Mouse (Mus musculus): Measurements from ENCODE around the gene Ptov1. TPM values are rescaled to one million over a fixed set of nuclear protein-coding genes. Genes with fewer than 3 reads are reported as not detected.

Ptov1 gene
- polyA plus RNA-seq, 1 experiment from 2014 or later, result 331 TPM

GRCm38 (mm10) chr7:44838073-44838472, 31.5 kb downstream of the Ptov1 start:
- 91% methylated on average over 6 of the region's 6 CpGs for WGBS
- Histone ChIP-seq H3K36me3 (ENCODE audit: control insufficient read depth, insufficient read depth, low read length) (0 out of 2 replicates have a peak, but pooled peaks cover 2% of the 10 kb centered on the region), H3K4me2 (replicated peaks; ENCODE audit: low read depth, low read length) (no peak overlapping the region), H3K9me3 (ENCODE audit: control insufficient read depth, low read length) (no peaks in the 10 kb centered on the region), H3K4me1 (replicated peaks; ENCODE audit: control insufficient read depth, insufficient read depth, low read length) (peaks cover 10% of the 10 kb centered on the region), H3K4me3 (ENCODE audit: low read depth, low read length) (no peak overlapping the region), H3K27ac (ENCODE audit: low read depth, low read length) (no peak overlapping the region), H3K27me3 (ENCODE audit: control insufficient read depth, insufficient read depth, low read length) (peaks cover 20% of the 10 kb centered on the region), H3K9ac (ENCODE audit: low read depth, low read length) (no peak overlapping the region)
- ATAC-seq (ENCODE audit: low FRiP score) (no peak), DNase-seq (ENCODE audit: low spot score) (no peak)

- Histone ChIP-seq H3K27ac (ENCODE audit: low read depth, low read length) (no peak overlapping the region), H3K9me3 (ENCODE audit: control insufficient read depth, low read length) (no peaks in the 10 kb centered on the region), H3K9ac (ENCODE audit: low read depth, low read length) (no peak overlapping the region), H3K4me3 (ENCODE audit: low read depth, low read length) (no peak overlapping the region), H3K27me3 (ENCODE audit: control insufficient read depth, insufficient read depth, low read length) (peaks cover 20% of the 10 kb centered on the region), H3K4me2 (replicated peaks; ENCODE audit: low read depth, low read length) (no peak overlapping the region), H3K36me3 (ENCODE audit: control insufficient read depth, insufficient read depth, low read length) (no peaks in the 10 kb centered on the region), H3K4me1 (replicated peaks; ENCODE audit: control insufficient read depth, insufficient read depth, low read length) (peaks cover 10% of the 10 kb centered on the region)
- WGBS, result 86% methylated on average over 9 of the region's 9 CpGs
- DNase-seq (ENCODE audit: low spot score) (no peak), ATAC-seq (ENCODE audit: low FRiP score) (no peak)
These were observed 33.0 kb downstream of the Ptov1 start for GRCm38 (mm10) chr7:44836423-44837053.

- DNase-seq (ENCODE audit: low spot score) (no peak), ATAC-seq (ENCODE audit: low FRiP score) (no peak)
- H3K9ac ChIP-seq (ENCODE audit: low read depth, low read length), result no peak overlapping the region
- peaks cover 20% of the 10 kb centered on the region for H3K27me3 ChIP-seq (ENCODE audit: control insufficient read depth, insufficient read depth, low read length)
- no peaks in the 10 kb centered on the region for H3K9me3 ChIP-seq (ENCODE audit: control insufficient read depth, low read length)
- 0 out of 2 replicates have a peak, but pooled peaks cover 2% of the 10 kb centered on the region for H3K36me3 ChIP-seq (ENCODE audit: control insufficient read depth, insufficient read depth, low read length)
- 51% methylated on average over 3 of the region's 3 CpGs for WGBS
- H3K4me2 ChIP-seq (replicated peaks; ENCODE audit: low read depth, low read length), result no peak overlapping the region
- no peak overlapping the region for H3K27ac ChIP-seq (ENCODE audit: low read depth, low read length)
- H3K4me3 ChIP-seq (ENCODE audit: low read depth, low read length), result no peak overlapping the region
- H3K4me1 ChIP-seq (replicated peaks; ENCODE audit: control insufficient read depth, insufficient read depth, low read length), result peaks cover 10% of the 10 kb centered on the region
These were observed 33.6 kb downstream of the Ptov1 start for GRCm38 (mm10) chr7:44836016-44836404.

- no peak overlapping the region for H3K4me3 ChIP-seq (ENCODE audit: low read depth, low read length)
- 87% methylated on average over 1 of the region's 1 CpGs for WGBS
These were observed 34.1 kb downstream of the Ptov1 start for GRCm38 (mm10) chr7:44835373-44836015.

GRCm38 (mm10) chr7:44832763-44833162, 36.8 kb downstream of the Ptov1 start:
- Histone ChIP-seq H3K4me3 (ENCODE audit: low read depth, low read length) (no peak overlapping the region), H3K4me2 (replicated peaks; ENCODE audit: low read depth, low read length) (no peak overlapping the region), H3K9me3 (ENCODE audit: control insufficient read depth, low read length) (no peaks in the 10 kb centered on the region), H3K36me3 (ENCODE audit: control insufficient read depth, insufficient read depth, low read length) (peaks cover 15% of the 10 kb centered on the region), H3K4me1 (replicated peaks; ENCODE audit: control insufficient read depth, insufficient read depth, low read length) (no peaks in the 10 kb centered on the region), H3K27ac (ENCODE audit: low read depth, low read length) (no peak overlapping the region), H3K27me3 (ENCODE audit: control insufficient read depth, insufficient read depth, low read length) (no peaks in the 10 kb centered on the region), H3K9ac (ENCODE audit: low read depth, low read length) (no peak overlapping the region)
- WGBS, result 78% methylated on average over 4 of the region's 4 CpGs
- no peak for ATAC-seq (ENCODE audit: low FRiP score)
- DNase-seq (ENCODE audit: low spot score), result no peak

More at GRCm38 (mm10) chr7:44835373-44836015, 34.1 kb downstream of the Ptov1 start:
- no peak for ATAC-seq (ENCODE audit: low FRiP score)
- Histone ChIP-seq H3K27ac (ENCODE audit: low read depth, low read length) (no peak overlapping the region), H3K27me3 (ENCODE audit: control insufficient read depth, insufficient read depth, low read length) (peaks cover 17% of the 10 kb centered on the region), H3K9me3 (ENCODE audit: control insufficient read depth, low read length) (no peaks in the 10 kb centered on the region), H3K36me3 (ENCODE audit: control insufficient read depth, insufficient read depth, low read length) (peaks cover 4% of the 10 kb centered on the region; the same call in 1 of the 2 replicates), H3K4me2 (replicated peaks; ENCODE audit: low read depth, low read length) (no peak overlapping the region), H3K4me1 (replicated peaks; ENCODE audit: control insufficient read depth, insufficient read depth, low read length) (peaks cover 9% of the 10 kb centered on the region), H3K9ac (ENCODE audit: low read depth, low read length) (no peak overlapping the region)
- no peak for DNase-seq (ENCODE audit: low spot score)

- H3K36me3 ChIP-seq (ENCODE audit: control insufficient read depth, insufficient read depth, low read length), result peaks cover 15% of the 10 kb centered on the region
These were observed 40.9 kb downstream of the Ptov1 start for GRCm38 (mm10) chr7:44828706-44829105.

GRCm38 (mm10) chr7:44826771-44827170, 42.8 kb downstream of the Ptov1 start:
- Histone ChIP-seq H3K9ac (ENCODE audit: low read depth, low read length) (no peak overlapping the region), H3K36me3 (ENCODE audit: control insufficient read depth, insufficient read depth, low read length) (peaks cover 15% of the 10 kb centered on the region), H3K4me3 (ENCODE audit: low read depth, low read length) (no peak overlapping the region), H3K4me2 (replicated peaks; ENCODE audit: low read depth, low read length) (no peak overlapping the region), H3K27ac (ENCODE audit: low read depth, low read length) (no peak overlapping the region), H3K27me3 (ENCODE audit: control insufficient read depth, insufficient read depth, low read length) (no peaks in the 10 kb centered on the region), H3K4me1 (replicated peaks; ENCODE audit: control insufficient read depth, insufficient read depth, low read length) (no peaks in the 10 kb centered on the region), H3K9me3 (ENCODE audit: control insufficient read depth, low read length) (no peaks in the 10 kb centered on the region)
- WGBS, result 95% methylated on average over 3 of the region's 3 CpGs
- DNase-seq (ENCODE audit: low spot score), result no peak
- no peak for ATAC-seq (ENCODE audit: low FRiP score)

More at GRCm38 (mm10) chr7:44828706-44829105, 40.9 kb downstream of the Ptov1 start:
- DNase-seq (ENCODE audit: low spot score) (no peak), ATAC-seq (ENCODE audit: low FRiP score) (no peak)
- no peaks in the 10 kb centered on the region for H3K27me3 ChIP-seq (ENCODE audit: control insufficient read depth, insufficient read depth, low read length)
- no peak overlapping the region for H3K27ac ChIP-seq (ENCODE audit: low read depth, low read length)
- no peak overlapping the region for H3K9ac ChIP-seq (ENCODE audit: low read depth, low read length)
- 94% methylated on average over 5 of the region's 5 CpGs for WGBS
- no peak overlapping the region for H3K4me2 ChIP-seq (replicated peaks; ENCODE audit: low read depth, low read length)
- H3K4me1 ChIP-seq (replicated peaks; ENCODE audit: control insufficient read depth, insufficient read depth, low read length), result no peaks in the 10 kb centered on the region
- no peaks in the 10 kb centered on the region for H3K9me3 ChIP-seq (ENCODE audit: control insufficient read depth, low read length)
- no peak overlapping the region for H3K4me3 ChIP-seq (ENCODE audit: low read depth, low read length)

- no peak overlapping the region for H3K4me3 ChIP-seq (ENCODE audit: low read depth, low read length)
- H3K27me3 ChIP-seq (ENCODE audit: control insufficient read depth, insufficient read depth, low read length), result no peaks in the 10 kb centered on the region
- DNase-seq (ENCODE audit: low spot score) (peak; percentile 87), ATAC-seq (ENCODE audit: low FRiP score) (no peak)
- H3K27ac ChIP-seq (ENCODE audit: low read depth, low read length), result no peak overlapping the region
- no peaks in the 10 kb centered on the region for H3K9me3 ChIP-seq (ENCODE audit: control insufficient read depth, low read length)
- H3K9ac ChIP-seq (ENCODE audit: low read depth, low read length), result no peak overlapping the region
- H3K4me2 ChIP-seq (replicated peaks; ENCODE audit: low read depth, low read length), result no peak overlapping the region
- no peaks in the 10 kb centered on the region for H3K4me1 ChIP-seq (replicated peaks; ENCODE audit: control insufficient read depth, insufficient read depth, low read length)
- peaks cover 9% of the 10 kb centered on the region for H3K36me3 ChIP-seq (ENCODE audit: control insufficient read depth, insufficient read depth, low read length)
- WGBS, result 27% methylated on average over 3 of the region's 3 CpGs
These were observed 44.7 kb downstream of the Ptov1 start for GRCm38 (mm10) chr7:44824872-44825271.

- Histone ChIP-seq H3K4me2 (replicated peaks; ENCODE audit: low read depth, low read length) (no peak overlapping the region), H3K4me3 (ENCODE audit: low read depth, low read length) (no peak overlapping the region), H3K9ac (ENCODE audit: low read depth, low read length) (no peak overlapping the region), H3K36me3 (ENCODE audit: control insufficient read depth, insufficient read depth, low read length) (no peaks in the 10 kb centered on the region), H3K27me3 (ENCODE audit: control insufficient read depth, insufficient read depth, low read length) (no peaks in the 10 kb centered on the region), H3K9me3 (ENCODE audit: control insufficient read depth, low read length) (no peaks in the 10 kb centered on the region), H3K4me1 (replicated peaks; ENCODE audit: control insufficient read depth, insufficient read depth, low read length) (peaks cover 5% of the 10 kb centered on the region), H3K27ac (ENCODE audit: low read depth, low read length) (no peak overlapping the region)
- DNase-seq (ENCODE audit: low spot score) (peak; percentile 43), ATAC-seq (ENCODE audit: low FRiP score) (no peak)
- 39% methylated on average over 7 of the region's 7 CpGs for WGBS
These were observed 46.2 kb downstream of the Ptov1 start for GRCm38 (mm10) chr7:44823409-44823808.

All from hindbrain, embryonic 11.5 days (tissue).